Mouse (Mus musculus): ENCODE data around the gene Lyrm9. TPM values are rescaled to one million over a fixed set of nuclear protein-coding genes. Genes with fewer than 3 reads are reported as not detected.
A peak's percentile ranks its signal among the peaks of the same experiment; 100 is the strongest.

The Lyrm9 gene
- polyA plus RNA-seq, 1 experiment from 2014 or later, result 20.7 TPM

DNA sequence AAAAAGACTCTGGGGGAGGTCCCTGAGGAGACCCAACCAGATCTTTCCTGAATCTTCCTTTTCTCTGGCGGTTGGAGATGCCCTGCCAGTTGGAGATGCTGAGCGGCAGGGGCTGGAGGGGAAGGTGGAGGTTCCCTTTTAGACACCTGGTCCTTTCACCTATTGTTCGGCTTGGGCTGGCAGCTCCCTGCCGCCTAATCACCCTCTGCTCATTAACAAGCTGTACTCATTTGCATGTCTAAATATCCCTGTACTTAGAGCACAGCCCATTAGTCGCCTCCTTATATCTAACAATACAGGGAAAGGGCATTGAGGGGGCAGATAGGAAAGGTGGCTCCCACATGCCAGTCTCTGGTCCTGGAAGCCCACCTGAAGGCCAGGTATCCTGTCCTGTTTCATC, 34.3 kb upstream of the Lyrm9 start:
- H3K9ac ChIP-seq (ENCODE audit: low read depth, low read length), result no peak overlapping the region

GRCm38 (mm10) chr11:78792465-78792864, 33.9 kb upstream of the Lyrm9 start:
- Histone ChIP-seq H3K4me1 (ENCODE audit: control insufficient read depth, insufficient read depth, low read length) (no peaks in the 10 kb centered on the region), H3K4me2 (ENCODE audit: low read depth, low read length) (no peak overlapping the region), H3K36me3 (ENCODE audit: control insufficient read depth, insufficient read depth, low read length) (no peaks in the 10 kb centered on the region), H3K9me3 (ENCODE audit: control insufficient read depth, low read length) (no peaks in the 10 kb centered on the region), H3K27me3 (replicated peaks; ENCODE audit: control insufficient read depth, insufficient read depth, low read length) (no peaks in the 10 kb centered on the region), H3K9ac (ENCODE audit: low read depth, low read length) (no peak overlapping the region; the same call in 1 of the 2 replicates), H3K4me3 (ENCODE audit: low read length) (no peak overlapping the region), H3K27ac (ENCODE audit: low read length) (no peak overlapping the region)
- WGBS, result 36% methylated on average over 11 of the region's 11 CpGs
- ATAC-seq, result no peak

More for the DNA sequence above, 34.3 kb upstream of the Lyrm9 start:
- Histone ChIP-seq H3K27ac (ENCODE audit: low read length) (no peak overlapping the region), H3K4me2 (ENCODE audit: low read depth, low read length) (no peak overlapping the region), H3K27me3 (replicated peaks; ENCODE audit: control insufficient read depth, insufficient read depth, low read length) (no peaks in the 10 kb centered on the region), H3K9me3 (ENCODE audit: control insufficient read depth, low read length) (no peaks in the 10 kb centered on the region), H3K4me3 (ENCODE audit: low read length) (no peak overlapping the region), H3K36me3 (ENCODE audit: control insufficient read depth, insufficient read depth, low read length) (no peaks in the 10 kb centered on the region), H3K4me1 (ENCODE audit: control insufficient read depth, insufficient read depth, low read length) (no peaks in the 10 kb centered on the region)
- ATAC-seq, result 0 out of 2 replicates have a peak, but pooled peaks have one; percentile 21
- WGBS, result 63% methylated on average over 5 of the region's 5 CpGs

DNA sequence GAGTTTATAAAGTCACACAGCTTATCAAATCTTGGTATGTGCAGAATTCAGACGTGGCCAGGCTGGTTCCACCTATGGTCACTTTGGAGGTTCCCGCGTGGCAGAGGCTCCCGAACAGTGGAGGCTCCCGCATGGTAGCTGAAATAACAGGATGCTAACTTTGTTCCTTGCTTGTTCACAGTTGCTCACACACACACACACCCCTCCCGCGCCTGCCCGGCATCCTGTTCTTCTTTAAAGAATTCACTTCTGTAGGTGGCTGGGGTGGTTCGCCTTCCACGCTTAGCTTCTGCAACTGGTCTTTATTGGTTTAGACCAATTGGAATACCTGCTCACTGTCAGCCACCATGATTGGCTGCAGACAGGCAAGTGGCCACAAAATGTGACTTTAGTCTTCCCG, 33.3 kb upstream of the Lyrm9 start:
- no peak overlapping the region for H3K9ac ChIP-seq (ENCODE audit: low read depth, low read length)
- ATAC-seq, result no peak
- no peak overlapping the region for H3K4me3 ChIP-seq (ENCODE audit: low read length)
- no peaks in the 10 kb centered on the region for H3K27me3 ChIP-seq (replicated peaks; ENCODE audit: control insufficient read depth, insufficient read depth, low read length)
- H3K4me1 ChIP-seq (ENCODE audit: control insufficient read depth, insufficient read depth, low read length), result no peaks in the 10 kb centered on the region
- 81% methylated on average over 11 of the region's 11 CpGs for whole genome bisulfite sequencing
- H3K4me2 ChIP-seq (ENCODE audit: low read depth, low read length), result no peak overlapping the region
- H3K27ac ChIP-seq (ENCODE audit: low read length), result no peak overlapping the region
- H3K9me3 ChIP-seq (ENCODE audit: control insufficient read depth, low read length), result no peaks in the 10 kb centered on the region
- no peaks in the 10 kb centered on the region for H3K36me3 ChIP-seq (ENCODE audit: control insufficient read depth, insufficient read depth, low read length)

DNA sequence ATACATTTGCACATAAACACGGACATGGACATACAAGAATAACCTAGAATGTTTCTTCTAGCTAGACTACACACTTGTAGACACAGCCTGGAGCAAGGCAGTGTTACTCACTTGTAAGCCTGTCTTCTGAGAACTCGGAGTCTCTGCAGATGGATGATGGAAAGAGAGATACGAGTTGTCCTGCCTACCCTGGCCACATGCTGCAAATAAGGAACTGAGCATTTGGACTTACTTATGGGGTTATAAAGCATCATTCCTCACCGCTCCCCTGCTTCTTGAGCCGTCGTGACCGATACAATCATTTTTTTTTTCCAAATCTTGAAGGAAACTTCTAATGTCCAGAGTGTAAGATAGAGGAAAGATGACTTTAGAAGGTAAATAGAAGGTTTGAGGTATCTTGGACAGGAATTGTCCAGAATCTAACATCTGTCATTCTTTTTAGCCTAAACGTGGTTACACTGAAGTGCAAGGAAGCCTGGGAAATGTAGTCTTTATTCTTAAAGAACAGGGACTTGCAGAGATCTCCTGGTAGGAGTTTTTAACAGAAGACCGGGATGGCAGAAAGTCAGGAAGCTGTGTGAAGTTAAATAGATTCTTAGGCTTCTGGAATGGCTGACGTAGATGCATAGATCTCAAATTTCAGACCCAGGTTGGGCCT, 30.2 kb upstream of the Lyrm9 start:
- ATAC-seq, result no peak
- no peaks in the 10 kb centered on the region for H3K36me3 ChIP-seq (ENCODE audit: control insufficient read depth, insufficient read depth, low read length)
- H3K4me1 ChIP-seq (ENCODE audit: control insufficient read depth, insufficient read depth, low read length), result no peaks in the 10 kb centered on the region
- no peak overlapping the region for H3K27ac ChIP-seq (ENCODE audit: low read length)
- no peaks in the 10 kb centered on the region for H3K9me3 ChIP-seq (ENCODE audit: control insufficient read depth, low read length)
- 78% methylated on average over 10 of the region's 10 CpGs for WGBS
- no peak overlapping the region for H3K9ac ChIP-seq (ENCODE audit: low read depth, low read length)
- H3K27me3 ChIP-seq (replicated peaks; ENCODE audit: control insufficient read depth, insufficient read depth, low read length), result no peaks in the 10 kb centered on the region
- H3K4me3 ChIP-seq (ENCODE audit: low read length), result no peak overlapping the region
- no peak overlapping the region for H3K4me2 ChIP-seq (ENCODE audit: low read depth, low read length)

GRCm38 (mm10) chr11:78801094-78801493, 25.3 kb upstream of the Lyrm9 start:
- Histone ChIP-seq H3K4me2 (ENCODE audit: low read depth, low read length) (no peak overlapping the region), H3K9ac (ENCODE audit: low read depth, low read length) (no peak overlapping the region), H3K36me3 (ENCODE audit: control insufficient read depth, insufficient read depth, low read length) (no peaks in the 10 kb centered on the region), H3K27me3 (replicated peaks; ENCODE audit: control insufficient read depth, insufficient read depth, low read length) (no peaks in the 10 kb centered on the region), H3K4me3 (ENCODE audit: low read length) (no peak overlapping the region), H3K9me3 (ENCODE audit: control insufficient read depth, low read length) (no peaks in the 10 kb centered on the region), H3K4me1 (ENCODE audit: control insufficient read depth, insufficient read depth, low read length) (no peaks in the 10 kb centered on the region), H3K27ac (ENCODE audit: low read length) (no peak overlapping the region)
- no peak for ATAC-seq
- 87% methylated on average over 4 of the region's 4 CpGs for WGBS

DNA sequence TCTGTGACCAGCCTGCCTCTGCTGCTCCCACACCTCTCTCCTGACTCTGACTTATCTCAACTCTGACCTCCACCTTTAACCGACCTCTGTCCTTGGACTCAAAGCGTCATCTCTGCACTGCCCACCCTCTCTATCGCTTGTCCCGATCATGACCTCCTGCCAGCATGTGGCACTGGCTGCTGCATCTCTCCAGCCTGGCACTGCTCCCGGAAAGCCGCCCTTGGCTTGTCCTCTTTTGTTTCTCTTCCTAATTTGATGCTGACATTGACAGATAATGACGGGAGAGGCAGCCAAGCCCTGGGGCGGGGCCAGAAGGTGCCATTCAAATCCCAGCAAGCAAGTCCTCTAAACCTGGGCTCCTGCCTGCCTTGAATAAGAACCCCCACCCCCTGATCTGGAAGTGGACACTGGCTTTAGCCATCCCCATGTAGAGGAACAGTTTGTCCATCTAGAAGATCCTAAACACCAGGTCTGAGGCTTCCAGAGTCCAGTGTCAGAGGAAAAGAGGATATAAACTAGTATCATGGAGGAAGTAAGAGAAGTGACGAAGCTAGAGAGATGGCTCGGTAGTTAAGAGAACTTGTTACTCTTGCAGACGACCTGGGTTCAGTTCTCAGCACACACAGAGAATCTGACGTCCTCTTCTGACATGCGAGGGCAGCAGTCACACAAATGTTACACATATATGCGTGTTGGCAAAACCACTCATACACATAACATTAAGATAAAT, 22.6 kb upstream of the Lyrm9 start:
- ATAC-seq, result no peak
- WGBS, result 58% methylated on average over 14 of the region's 14 CpGs

DNA sequence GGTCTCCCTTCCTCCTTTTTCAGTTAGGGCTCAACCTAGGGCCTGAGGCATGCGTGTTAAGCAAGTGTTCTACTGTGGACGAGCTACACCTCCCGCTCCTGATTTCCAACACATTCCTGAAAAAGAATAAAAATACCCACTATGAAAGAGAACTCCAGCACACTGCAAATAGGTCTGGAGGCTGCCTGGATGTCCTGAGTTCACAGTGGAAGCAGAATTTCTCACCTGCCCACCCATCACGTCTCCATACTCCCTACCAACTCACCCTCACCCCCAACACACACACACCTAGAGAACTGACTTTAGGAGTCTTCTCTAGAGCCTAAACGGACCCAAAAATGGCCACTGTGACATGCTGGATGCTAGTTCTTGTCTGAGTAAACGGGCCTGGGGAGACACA, 21.8 kb upstream of the Lyrm9 start:
- H3K4me2 ChIP-seq (ENCODE audit: low read depth, low read length), result no peak overlapping the region
- no peak for ATAC-seq
- WGBS, result 88% methylated on average over 6 of the region's 6 CpGs

More for the DNA sequence above, 22.6 kb upstream of the Lyrm9 start:
- no peaks in the 10 kb centered on the region for H3K9me3 ChIP-seq (ENCODE audit: control insufficient read depth, low read length)
- H3K27me3 ChIP-seq (replicated peaks; ENCODE audit: control insufficient read depth, insufficient read depth, low read length), result no peaks in the 10 kb centered on the region
- H3K4me3 ChIP-seq (ENCODE audit: low read length), result no peak overlapping the region
- no peak overlapping the region for H3K27ac ChIP-seq (ENCODE audit: low read length)
- no peaks in the 10 kb centered on the region for H3K36me3 ChIP-seq (ENCODE audit: control insufficient read depth, insufficient read depth, low read length)
- H3K4me1 ChIP-seq (ENCODE audit: control insufficient read depth, insufficient read depth, low read length), result no peaks in the 10 kb centered on the region; the same call in 1 of the 2 replicates
- no peak overlapping the region for H3K9ac ChIP-seq (ENCODE audit: low read depth, low read length)
- no peak overlapping the region for H3K4me2 ChIP-seq (ENCODE audit: low read depth, low read length)

DNA sequence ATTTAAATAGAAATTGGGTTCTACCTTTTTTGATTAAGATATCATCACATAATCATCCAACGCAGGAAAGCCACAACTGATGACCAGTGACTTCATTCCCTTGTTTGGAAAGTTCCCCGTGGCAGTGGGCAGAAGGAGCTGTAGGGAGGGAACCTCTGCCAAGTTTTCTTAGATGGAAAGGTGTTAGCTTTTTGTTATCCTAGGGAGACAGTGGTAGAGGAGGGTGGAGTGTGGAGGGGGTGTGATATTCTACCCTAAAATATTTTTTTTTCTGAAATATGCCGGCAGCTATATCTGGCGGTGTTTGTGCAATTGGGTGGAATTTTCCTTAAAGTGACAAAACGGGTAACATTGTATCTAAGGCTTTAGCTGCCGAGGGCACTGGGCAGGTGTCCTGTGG, 21.2 kb upstream of the Lyrm9 start:
- no peak overlapping the region for H3K4me2 ChIP-seq (ENCODE audit: low read depth, low read length)
- H3K36me3 ChIP-seq (ENCODE audit: control insufficient read depth, insufficient read depth, low read length), result no peaks in the 10 kb centered on the region
- H3K9ac ChIP-seq (ENCODE audit: low read depth, low read length), result no peak overlapping the region
- no peaks in the 10 kb centered on the region; the same call in 1 of the 2 replicates for H3K4me1 ChIP-seq (ENCODE audit: control insufficient read depth, insufficient read depth, low read length)
- no peak for ATAC-seq
- WGBS, result 83% methylated on average over 6 of the region's 6 CpGs
- no peaks in the 10 kb centered on the region for H3K27me3 ChIP-seq (replicated peaks; ENCODE audit: control insufficient read depth, insufficient read depth, low read length)
- H3K27ac ChIP-seq (ENCODE audit: low read length), result no peak overlapping the region
- no peak overlapping the region for H3K4me3 ChIP-seq (ENCODE audit: low read length)
- H3K9me3 ChIP-seq (ENCODE audit: control insufficient read depth, low read length), result no peaks in the 10 kb centered on the region

More for the DNA sequence above, 21.8 kb upstream of the Lyrm9 start:
- Histone ChIP-seq H3K4me3 (ENCODE audit: low read length) (no peak overlapping the region), H3K27me3 (replicated peaks; ENCODE audit: control insufficient read depth, insufficient read depth, low read length) (no peaks in the 10 kb centered on the region), H3K4me1 (ENCODE audit: control insufficient read depth, insufficient read depth, low read length) (no peaks in the 10 kb centered on the region; the same call in 1 of the 2 replicates), H3K9me3 (ENCODE audit: control insufficient read depth, low read length) (no peaks in the 10 kb centered on the region), H3K9ac (ENCODE audit: low read depth, low read length) (no peak overlapping the region), H3K36me3 (ENCODE audit: control insufficient read depth, insufficient read depth, low read length) (no peaks in the 10 kb centered on the region), H3K27ac (ENCODE audit: low read length) (no peak overlapping the region)

GRCm38 (mm10) chr11:78805691-78806137, 20.7 kb upstream of the Lyrm9 start:
- Histone ChIP-seq H3K27me3 (replicated peaks; ENCODE audit: control insufficient read depth, insufficient read depth, low read length) (no peaks in the 10 kb centered on the region), H3K4me2 (ENCODE audit: low read depth, low read length) (no peak overlapping the region), H3K4me1 (ENCODE audit: control insufficient read depth, insufficient read depth, low read length) (no peaks in the 10 kb centered on the region; the same call in 1 of the 2 replicates), H3K9me3 (ENCODE audit: control insufficient read depth, low read length) (no peaks in the 10 kb centered on the region), H3K27ac (ENCODE audit: low read length) (no peak overlapping the region), H3K9ac (ENCODE audit: low read depth, low read length) (no peak overlapping the region), H3K4me3 (ENCODE audit: low read length) (no peak overlapping the region), H3K36me3 (ENCODE audit: control insufficient read depth, insufficient read depth, low read length) (no peaks in the 10 kb centered on the region)
- 52% methylated on average over 9 of the region's 9 CpGs for WGBS
- no peak for ATAC-seq

Data from intestine, embryonic 16.5 days (tissue).